Mouse (Mus musculus) limb, embryonic 14.5 days (tissue): ENCODE data around the gene Strbp. TPM values are rescaled to one million over a fixed set of nuclear protein-coding genes. Genes with fewer than 3 reads are reported as not detected.

Experiments used
- ATAC-seq: fragments of 200-750 bp; cut with Nextera tagmentation; 2 replicates; pipeline ENCODE4 v1.8.0; 2017; ENCODE audit warnings: low read depth, moderate number of reproducible peaks, moderate TSS enrichment; ENCODE audit not compliant: low FRiP score
- DNase-seq: peaks from one replicate; pipeline ENCODE4 v3.0.0-alpha.2; 2015; ENCODE audit warnings: low spot score
- H3K27ac ChIP-seq: fragments of 300-500 bp; sonication (generic); replicated peaks from 2 replicates; pipeline ENCODE4 v1.5.1; 2014; ENCODE audit warnings: low read depth, mild to moderate bottlenecking, low read length, moderate library complexity, mixed read lengths
- H3K27me3 ChIP-seq: fragments of 300-500 bp; sonication (generic); 2 replicates; pipeline ENCODE4 v1.6.1; 2014; ENCODE audit warnings: low read length, mixed read lengths; ENCODE audit not compliant: control insufficient read depth, insufficient read depth
- H3K36me3 ChIP-seq: fragments of 300-500 bp; sonication (generic); 2 replicates; pipeline ENCODE4 v1.6.1; 2014; ENCODE audit warnings: mild to moderate bottlenecking, low read length, moderate library complexity, mixed read lengths; ENCODE audit not compliant: control insufficient read depth, insufficient read depth
- H3K4me1 ChIP-seq: fragments of 300-500 bp; sonication (generic); 2 replicates; pipeline ENCODE4 v1.6.1; 2014; ENCODE audit warnings: antibody characterized with exemption, low read length, mixed read lengths; ENCODE audit not compliant: control insufficient read depth, insufficient read depth
- H3K4me2 ChIP-seq: fragments of 300-500 bp; sonication (generic); replicated peaks from 2 replicates; pipeline ENCODE4 v1.6.1; 2014; ENCODE audit warnings: low read depth, mild to moderate bottlenecking, low read length, moderate library complexity; ENCODE audit not compliant: severe bottlenecking
- H3K4me3 ChIP-seq: fragments of 300-500 bp; sonication (generic); replicated peaks from 2 replicates; pipeline ENCODE4 v1.5.1; 2014; ENCODE audit warnings: low read length
- H3K9ac ChIP-seq: fragments of 300-500 bp; sonication (generic); 2 replicates; pipeline ENCODE4 v1.6.1; 2014; ENCODE audit warnings: mild to moderate bottlenecking, low read depth, low read length, moderate library complexity; ENCODE audit not compliant: severe bottlenecking
- H3K9me3 ChIP-seq: fragments of 300-500 bp; sonication (generic); 2 replicates; pipeline ENCODE4 v1.6.1; 2016; ENCODE audit warnings: low read length; ENCODE audit not compliant: control insufficient read depth
- POLR2A ChIP-seq: fragments of 200-500 bp; IDR thresholded peaks from 2 replicates; pipeline ENCODE4 v1.8.0; 2012; ENCODE audit warnings: inconsistent platforms, mild to moderate bottlenecking, moderate library complexity, borderline replicate concordance; ENCODE audit not compliant: insufficient read depth, insufficient read length; ENCODE audit errors: extremely low read depth
- WGBS: fragments of 180-500 bp; shearing (Covaris S2); extraction: QIAGEN DNeasy Blood & Tissue Kit; methylation state at CpG from one replicate; pipeline ENCODE4 v1.1.7; 2014; 5-methylcytosine and 5-hydroxymethylcytosine counted together
- microRNA-seq: library from miRNA; unstranded; fragments of <30 nt; microRNA quantifications from one replicate; pipeline ENCODE4, GENCODE M21; 2016
- polyA plus RNA-seq, 2 experiments: library from polyadenylated mRNA; depleted of rRNA in 1 of 2; stranded (reverse) in 1 of 2; unstranded in 1 of 2; fragments of >200 nt; fragmentation: Nextera tagmentation in 1 of 2; extraction: Ambion mirVana in 1 of 2; gene quantifications; 2 replicates each; pipeline versions ENCODE4 v1.2.1 to v1.2.3; 2012 to 2014

The Strbp gene
- polyA plus RNA-seq, 2 experiments, result 23.5 to 33.2 TPM

GRCm38 (mm10) chr2:37442611-37443591, 260.8 kb downstream of the Strbp start, which contains the start of the genes Zbtb26, Zbtb6 and Rabgap1:
Zbtb26 (minus strand) TSS chr2:37443135.
Zbtb6 (minus strand) TSS chr2:37443171.
Rabgap1 (plus strand) TSS chr2:37443279.
- Histone ChIP-seq H3K4me3 (peak within 1 kb of the TSS; percentile 87), H3K27me3 (no peaks in the 10 kb centered on the region), H3K27ac (peak within 1 kb of the TSS; percentile 88), H3K9me3 (no peaks in the 10 kb centered on the region), H3K4me1 (peaks cover 5% of the 10 kb centered on the region), H3K9ac (peak within 1 kb of the TSS; percentile 95), H3K36me3 (peaks cover 4% of the 10 kb centered on the region), H3K4me2 (peak within 1 kb of the TSS; percentile 56)
- under 1% methylated on average over 49 of the region's 51 CpGs for WGBS
- peak; percentile 95 for DNase-seq
- peak; percentile 99 for ATAC-seq
- peak; percentile 78; the same call in 1 of the 2 replicates for TF ChIP-seq POLR2A

Small RNA genes lying within 50 kb of the gene (microRNA-seq; reads per million reads assigned to microRNA genes)
- gene Mir5128, result not detected

Other genes starting within 250 kb of the Strbp start
- 0.85 and 0.95 TPM in 2 replicates for gene Gpr21, start 187.5 kb downstream of the Strbp start, polyA plus RNA-seq (2012; rRNA removed)
- gene Gpr21, start 187.5 kb downstream of the Strbp start, polyA plus RNA-seq (2014; fragmentation: Nextera tagmentation; extraction: Ambion mirVana), result 1.8 and 1.9 TPM in 2 replicates
- 0.60 and 0.78 TPM in 2 replicates for gene Crb2, start 72.4 kb upstream of the Strbp start, polyA plus RNA-seq (2012; rRNA removed)
- gene Crb2, start 72.4 kb upstream of the Strbp start, polyA plus RNA-seq (2014; fragmentation: Nextera tagmentation; extraction: Ambion mirVana), result 0.28 and 0.41 TPM in 2 replicates